Mouse (Mus musculus): ENCODE results near the gene Gm13723.

The Gm13723 gene

GRCm38 (mm10) chr2:86874702-86875101 lies at the start of gene Gm13723:
Gm13723 (minus strand) TSS chr2:86874802.
- DNase-seq: no peak

GRCm38 (mm10) chr2:86905647-86906046 lies 31.0 kb upstream of the Gm13723 start:
- no peak for DNase-seq

GRCm38 (mm10) chr2:86892116-86892515 lies 17.5 kb upstream of the Gm13723 start, which contains the start of gene Olfr1097:
Olfr1097 (minus strand) TSS chr2:86892216.
- DNase-seq: no peak

GRCm38 (mm10) chr2:86851596-86851995 lies 23.0 kb downstream of the Gm13723 start, which contains the start of gene Olfr1095:
Olfr1095 (minus strand) TSS chr2:86851696.
- DNase-seq: no peak

GRCm38 (mm10) chr2:86824363-86824762 lies 50.2 kb downstream of the Gm13723 start, which contains the start of gene Olfr1094:
Olfr1094 (plus strand) TSS chr2:86824663.
- no peak for DNase-seq
